Mouse (Mus musculus) E14TG2a.4 (cell line): Measurements from ENCODE around the gene Dcaf10.

Source experiments
- H3K27me3 ChIP-seq: 2 replicates; pipeline ENCODE4 v1.6.1; 2014; ENCODE audit warnings: low read length, control low read depth; ENCODE audit not compliant: insufficient read depth
- H3K36me3 ChIP-seq: 2 replicates; pipeline ENCODE4 v1.6.1; 2014; ENCODE audit warnings: low read length, control low read depth; ENCODE audit not compliant: insufficient read depth
- H3K4me1 ChIP-seq: replicated peaks from 2 replicates; pipeline ENCODE4 v1.6.1; 2014; ENCODE audit warnings: low read depth, low read length, control low read depth
- H3K4me3 ChIP-seq: replicated peaks from 2 replicates; pipeline ENCODE4 v1.5.1; 2014; ENCODE audit warnings: mild to moderate bottlenecking, low read length
- H3K9me3 ChIP-seq: 2 replicates; pipeline ENCODE4 v1.6.1; 2014; ENCODE audit warnings: low read length, control low read depth
- CTCF ChIP-seq: conservative IDR thresholded peaks from 2 replicates; pipeline ENCODE4 v1.5.1; 2014; ENCODE audit warnings: low read length
- NANOG ChIP-seq: IDR thresholded peaks from 2 replicates; pipeline ENCODE4 v1.6.1; 2014; ENCODE audit warnings: borderline replicate concordance, low read length, mixed read lengths
- POU5F1 ChIP-seq: IDR thresholded peaks from 2 replicates; pipeline ENCODE4 v1.6.1; 2014; ENCODE audit warnings: low read length, borderline replicate concordance

The Dcaf10 gene

DNA sequence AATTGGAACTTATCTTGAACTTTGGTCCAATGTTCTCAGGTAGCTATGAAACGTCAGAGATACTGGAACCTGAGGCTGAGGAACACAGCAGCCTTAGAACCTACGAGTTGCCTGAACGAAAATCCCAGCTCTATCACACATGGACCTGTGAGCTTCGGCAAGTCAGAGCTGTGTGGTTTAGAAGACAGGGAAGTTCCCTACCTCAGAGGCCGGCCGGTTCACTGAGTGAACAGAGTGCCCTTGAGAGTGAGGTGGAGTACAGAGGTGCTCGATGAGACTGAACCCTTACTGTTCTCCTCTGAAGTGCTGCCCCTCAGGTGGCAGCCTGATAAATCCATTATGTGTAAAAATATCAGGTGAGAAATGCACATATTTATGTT lies 61.6 kb downstream of the Dcaf10 start:
- TF ChIP-seq CTCF (no peak), POU5F1 (no peak), NANOG (no peak)
- Histone ChIP-seq H3K36me3 (peaks cover 59% of the 10 kb centered on the region), H3K27me3 (peaks cover 12% of the 10 kb centered on the region), H3K4me3 (no peak overlapping the region), H3K9me3 (no peaks in the 10 kb centered on the region), H3K4me1 (peaks cover 42% of the 10 kb centered on the region)

DNA sequence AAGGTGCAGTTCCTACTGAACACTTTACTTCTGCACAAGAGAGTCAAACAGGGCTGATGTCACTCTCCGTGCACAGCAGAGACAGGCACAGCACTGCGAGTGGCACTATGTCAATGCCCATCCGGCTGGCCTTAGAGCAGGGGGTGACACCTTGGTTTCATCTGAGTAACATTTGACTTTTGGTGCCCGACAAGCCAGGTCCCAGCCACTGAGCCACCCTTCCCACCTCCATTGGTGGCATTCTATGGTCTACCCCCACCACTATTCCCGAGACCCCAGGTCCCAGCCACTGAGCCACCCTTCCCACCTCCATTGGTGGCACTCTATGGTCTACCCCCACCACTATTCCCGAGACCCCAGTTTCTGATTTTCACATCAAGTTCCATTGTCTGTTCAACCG lies 62.2 kb downstream of the Dcaf10 start:
- Histone ChIP-seq H3K9me3 (no peaks in the 10 kb centered on the region), H3K4me3 (no peak overlapping the region), H3K27me3 (peaks cover 9% of the 10 kb centered on the region), H3K36me3 (peaks cover 53% of the 10 kb centered on the region), H3K4me1 (peaks cover 40% of the 10 kb centered on the region)
- TF ChIP-seq NANOG (no peak), POU5F1 (no peak)

DNA sequence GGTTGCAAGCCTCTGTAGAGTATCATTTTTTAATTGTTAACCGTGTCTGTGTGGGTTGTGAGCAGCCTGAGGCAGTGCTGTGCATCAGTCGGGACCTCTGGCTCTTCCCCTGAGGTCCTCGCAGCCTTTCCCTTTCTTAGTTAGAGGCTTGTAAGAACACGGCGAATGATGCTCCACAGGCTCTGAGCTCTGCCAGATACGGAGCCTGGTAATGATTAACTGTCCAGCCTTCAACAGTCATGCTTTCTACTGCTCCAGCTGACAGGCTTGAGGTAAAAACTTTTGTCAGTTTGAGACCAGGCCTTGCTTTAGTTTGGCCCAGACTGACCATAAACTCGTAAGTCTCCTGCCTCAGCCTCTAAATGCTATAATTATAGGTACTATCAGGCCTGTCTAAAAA lies 63.4 kb downstream of the Dcaf10 start:
- H3K4me1 ChIP-seq: peaks cover 38% of the 10 kb centered on the region
- H3K36me3 ChIP-seq: peaks cover 42% of the 10 kb centered on the region
- no peaks in the 10 kb centered on the region for H3K9me3 ChIP-seq
- no peaks in the 10 kb centered on the region for H3K27me3 ChIP-seq
- TF ChIP-seq CTCF: no peak
- no peak for TF ChIP-seq NANOG
- H3K4me3 ChIP-seq: no peak overlapping the region

DNA sequence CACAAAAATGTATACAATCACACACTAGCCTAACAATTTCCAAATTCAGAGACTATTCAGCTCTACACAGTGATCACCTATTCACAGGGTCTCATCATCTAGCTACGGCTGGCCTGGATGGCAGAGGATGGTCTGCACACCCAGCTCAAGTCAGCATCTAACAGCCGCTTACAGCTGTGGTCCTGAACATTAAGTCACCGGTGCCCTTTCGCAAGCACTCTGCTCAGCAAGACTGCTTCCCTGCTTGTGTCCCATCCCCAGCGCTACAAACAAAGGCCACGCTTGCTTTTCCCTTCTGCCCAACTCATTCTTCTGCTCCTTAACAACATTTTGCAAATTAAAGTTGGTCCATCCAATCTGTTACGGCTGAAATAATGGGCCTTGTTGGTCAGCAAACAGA lies 64.5 kb downstream of the Dcaf10 start:
- peaks cover 38% of the 10 kb centered on the region for H3K4me1 ChIP-seq
- 0 out of 2 replicates have a peak, but pooled peaks cover 3% of the 10 kb centered on the region for H3K27me3 ChIP-seq
- peaks cover 36% of the 10 kb centered on the region for H3K36me3 ChIP-seq
- TF ChIP-seq POU5F1 (no peak), CTCF (no peak), NANOG (no peak)
- H3K4me3 ChIP-seq: no peak overlapping the region
- no peaks in the 10 kb centered on the region for H3K9me3 ChIP-seq

DNA sequence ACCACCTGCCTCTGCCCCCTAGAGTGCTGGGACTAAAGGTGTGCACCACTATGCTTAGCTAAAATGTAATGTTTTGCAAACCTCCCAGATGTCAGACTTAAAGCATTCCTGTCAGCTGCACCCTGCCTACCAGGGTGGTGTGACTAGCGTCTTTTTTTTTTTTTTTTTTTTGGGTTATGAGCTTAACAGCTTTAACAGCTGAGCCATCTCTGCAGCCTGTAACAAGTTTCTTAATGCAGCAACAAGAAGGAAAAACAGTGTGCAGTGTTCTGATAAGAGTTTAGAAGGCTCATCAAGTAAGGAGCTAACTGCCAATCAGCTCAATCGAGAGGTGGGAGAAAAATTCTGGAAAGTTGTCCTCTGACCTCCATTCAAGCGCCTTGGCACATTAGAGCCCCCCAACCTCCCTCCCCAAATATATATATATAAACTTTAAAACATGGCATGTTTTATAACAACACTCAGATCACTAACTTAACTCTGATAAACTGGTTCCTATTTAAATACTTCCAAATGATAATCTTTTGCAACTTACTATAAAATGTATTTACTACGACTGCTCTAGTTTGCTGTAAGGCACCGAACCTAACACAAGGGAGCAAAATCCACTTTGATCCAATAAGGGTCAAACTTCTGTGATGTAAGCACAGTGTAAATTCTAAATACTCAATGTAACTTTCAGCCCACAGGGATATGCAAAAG lies 65.3 kb downstream of the Dcaf10 start:
- Histone ChIP-seq H3K4me3 (peak overlapping the region; percentile 97), H3K4me1 (peaks cover 45% of the 10 kb centered on the region), H3K36me3 (peaks cover 30% of the 10 kb centered on the region), H3K27me3 (0 out of 2 replicates have a peak, but pooled peaks cover 8% of the 10 kb centered on the region), H3K9me3 (no peaks in the 10 kb centered on the region)
- no peak for TF ChIP-seq CTCF
- no peak for TF ChIP-seq POU5F1
- no peak for TF ChIP-seq NANOG

GRCm38 (mm10) chr4:45407703-45408334 lies 65.9 kb downstream of the Dcaf10 start:
- Histone ChIP-seq H3K4me1 (peaks cover 51% of the 10 kb centered on the region), H3K4me3 (peak overlapping the region; percentile 97), H3K36me3 (peaks cover 24% of the 10 kb centered on the region), H3K27me3 (0 out of 2 replicates have a peak, but pooled peaks cover 8% of the 10 kb centered on the region), H3K9me3 (no peaks in the 10 kb centered on the region)
- TF ChIP-seq CTCF: no peak
- TF ChIP-seq NANOG: no peak
- no peak for TF ChIP-seq POU5F1

DNA sequence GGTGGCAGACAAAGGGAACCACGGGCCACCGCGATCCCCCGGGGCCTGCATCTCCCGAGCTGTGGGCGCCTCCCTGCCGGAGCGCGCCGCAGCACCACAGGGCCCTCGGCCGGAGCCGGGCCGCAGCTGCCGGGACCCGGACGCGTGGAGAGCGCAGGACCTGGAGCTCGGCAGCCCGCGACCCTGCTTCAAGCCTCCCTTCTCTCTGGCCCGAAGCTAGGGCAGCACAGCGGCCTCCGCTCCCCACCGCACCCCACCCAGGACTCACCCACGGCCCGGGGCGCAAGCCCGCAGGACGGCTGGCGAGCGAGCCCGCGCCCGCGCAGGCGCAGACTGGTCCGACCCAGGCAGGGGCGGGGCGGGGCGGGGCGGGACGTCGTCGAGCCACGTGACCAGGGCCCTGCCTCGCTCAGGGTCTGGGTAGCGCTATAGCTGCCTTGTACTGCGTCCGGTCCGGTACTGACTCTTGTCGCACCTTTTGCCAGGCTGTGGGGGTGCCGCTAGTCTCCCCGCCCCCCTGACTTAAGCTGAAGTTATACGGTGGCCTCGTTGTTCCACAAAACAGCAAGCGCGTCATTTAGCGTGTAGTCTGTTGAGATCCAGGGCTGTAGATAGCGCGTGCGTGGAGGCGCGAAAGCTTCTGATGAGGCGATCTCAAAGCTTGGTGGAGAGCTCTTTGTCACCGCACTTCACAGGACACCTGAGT lies 66.7 kb downstream of the Dcaf10 start, which contains the start of gene Slc25a51:
Slc25a51 (minus strand) TSS at position 340 of the 706 bp plus-strand sequence.
- Histone ChIP-seq H3K9me3 (no peaks in the 10 kb centered on the region), H3K4me1 (peaks cover 52% of the 10 kb centered on the region), H3K4me3 (peak within 1 kb of the TSS; percentile 97), H3K36me3 (peaks cover 16% of the 10 kb centered on the region), H3K27me3 (0 out of 2 replicates have a peak, but pooled peaks cover 8% of the 10 kb centered on the region)
- TF ChIP-seq CTCF (no peak), POU5F1 (no peak), NANOG (no peak)

GRCm38 (mm10) chr4:45409270-45409669 lies 67.4 kb downstream of the Dcaf10 start:
- Histone ChIP-seq H3K9me3 (no peaks in the 10 kb centered on the region), H3K36me3 (peaks cover 10% of the 10 kb centered on the region)
- no peak for TF ChIP-seq CTCF
- no peak for TF ChIP-seq NANOG
- TF ChIP-seq POU5F1: no peak

More at GRCm38 (mm10) chr4:45409270-45409669, 67.4 kb downstream of the Dcaf10 start:
- Histone ChIP-seq H3K27me3 (0 out of 2 replicates have a peak, but pooled peaks cover 12% of the 10 kb centered on the region), H3K4me1 (peaks cover 52% of the 10 kb centered on the region), H3K4me3 (peak overlapping the region; percentile 97)
